Mouse (Mus musculus): ENCODE measurements around the gene Zfp57. TPM values are rescaled to one million over a fixed set of nuclear protein-coding genes. Genes with fewer than 3 reads are reported as not detected.

Zfp57 gene
- polyA plus RNA-seq, 1 experiment from 2014 or later = 3.4 TPM

- peak; percentile 55 for ATAC-seq (ENCODE audit: low read depth)
- Histone ChIP-seq H3K27ac (ENCODE audit: low read length) (no peak overlapping the region), H3K36me3 (ENCODE audit: control insufficient read depth, insufficient read depth) (no peaks in the 10 kb centered on the region), H3K4me1 (ENCODE audit: control insufficient read depth, low read depth, low read length) (peaks cover 3% of the 10 kb centered on the region), H3K9me3 (replicated peaks; ENCODE audit: control insufficient read depth, low read length) (no peaks in the 10 kb centered on the region), H3K4me2 (ENCODE audit: low read depth, low read length) (peak overlapping the region; percentile 73), H3K4me3 (ENCODE audit: low read depth, low read length) (peak overlapping the region; percentile 61), H3K27me3 (ENCODE audit: control insufficient read depth, insufficient read depth, low read depth, low read length) (peaks cover 64% of the 10 kb centered on the region), H3K9ac (ENCODE audit: low read depth, low read length) (peak overlapping the region; percentile 61)
- WGBS (ENCODE audit: insufficient replicate concordance) = 2% methylated on average over 37 of the region's 58 CpGs
These were observed 45.5 kb downstream of the Zfp57 start for GRCm38 (mm10) chr17:37046312-37047112.

GRCm38 (mm10) chr17:37047332-37047976, 46.5 kb downstream of the Zfp57 start:
- no peak overlapping the region for H3K4me3 ChIP-seq (ENCODE audit: low read depth, low read length)
- H3K27ac ChIP-seq (ENCODE audit: low read length) = no peak overlapping the region
- H3K9ac ChIP-seq (ENCODE audit: low read depth, low read length) = no peak overlapping the region
- H3K4me1 ChIP-seq (ENCODE audit: control insufficient read depth, low read depth, low read length) = peaks cover 3% of the 10 kb centered on the region
- no peak for ATAC-seq (ENCODE audit: low read depth)
- no peaks in the 10 kb centered on the region for H3K36me3 ChIP-seq (ENCODE audit: control insufficient read depth, insufficient read depth)
- no peaks in the 10 kb centered on the region for H3K9me3 ChIP-seq (replicated peaks; ENCODE audit: control insufficient read depth, low read length)
- H3K4me2 ChIP-seq (ENCODE audit: low read depth, low read length) = no peak overlapping the region
- H3K27me3 ChIP-seq (ENCODE audit: control insufficient read depth, insufficient read depth, low read depth, low read length) = peaks cover 64% of the 10 kb centered on the region
- 35% methylated on average over 19 of the region's 19 CpGs for WGBS (ENCODE audit: insufficient replicate concordance)

GRCm38 (mm10) chr17:37047981-37048380, 47.0 kb downstream of the Zfp57 start:
- Histone ChIP-seq H3K9ac (ENCODE audit: low read depth, low read length) (no peak overlapping the region), H3K4me2 (ENCODE audit: low read depth, low read length) (no peak overlapping the region), H3K4me3 (ENCODE audit: low read depth, low read length) (no peak overlapping the region), H3K36me3 (ENCODE audit: control insufficient read depth, insufficient read depth) (no peaks in the 10 kb centered on the region), H3K27ac (ENCODE audit: low read length) (no peak overlapping the region), H3K9me3 (replicated peaks; ENCODE audit: control insufficient read depth, low read length) (no peaks in the 10 kb centered on the region), H3K4me1 (ENCODE audit: control insufficient read depth, low read depth, low read length) (peaks cover 3% of the 10 kb centered on the region), H3K27me3 (ENCODE audit: control insufficient read depth, insufficient read depth, low read depth, low read length) (peaks cover 64% of the 10 kb centered on the region)
- 24% methylated on average over 3 of the region's 3 CpGs for WGBS (ENCODE audit: insufficient replicate concordance)
- ATAC-seq (ENCODE audit: low read depth) = no peak

GRCm38 (mm10) chr17:37048383-37048782, 47.4 kb downstream of the Zfp57 start:
- no peak for ATAC-seq (ENCODE audit: low read depth)
- 46% methylated on average over 7 of the region's 7 CpGs for WGBS (ENCODE audit: insufficient replicate concordance)
- peaks cover 64% of the 10 kb centered on the region for H3K27me3 ChIP-seq (ENCODE audit: control insufficient read depth, insufficient read depth, low read depth, low read length)

GRCm38 (mm10) chr17:37049570-37050310, 48.8 kb downstream of the Zfp57 start:
- ATAC-seq (ENCODE audit: low read depth) = no peak
- Histone ChIP-seq H3K9me3 (replicated peaks; ENCODE audit: control insufficient read depth, low read length) (no peaks in the 10 kb centered on the region), H3K4me1 (ENCODE audit: control insufficient read depth, low read depth, low read length) (peaks cover 3% of the 10 kb centered on the region), H3K27ac (ENCODE audit: low read length) (no peak overlapping the region), H3K27me3 (ENCODE audit: control insufficient read depth, insufficient read depth, low read depth, low read length) (peaks cover 64% of the 10 kb centered on the region), H3K9ac (ENCODE audit: low read depth, low read length) (no peak overlapping the region), H3K4me3 (ENCODE audit: low read depth, low read length) (peak overlapping the region; percentile 6; the same call in 1 of the 2 replicates), H3K4me2 (ENCODE audit: low read depth, low read length) (peak overlapping the region; percentile 46), H3K36me3 (ENCODE audit: control insufficient read depth, insufficient read depth) (no peaks in the 10 kb centered on the region)
- WGBS (ENCODE audit: insufficient replicate concordance) = 5% methylated on average over 39 of the region's 39 CpGs

More at GRCm38 (mm10) chr17:37048383-37048782, 47.4 kb downstream of the Zfp57 start:
- H3K27ac ChIP-seq (ENCODE audit: low read length) = no peak overlapping the region
- no peak overlapping the region for H3K9ac ChIP-seq (ENCODE audit: low read depth, low read length)
- H3K4me2 ChIP-seq (ENCODE audit: low read depth, low read length) = no peak overlapping the region
- H3K4me1 ChIP-seq (ENCODE audit: control insufficient read depth, low read depth, low read length) = peaks cover 3% of the 10 kb centered on the region
- H3K36me3 ChIP-seq (ENCODE audit: control insufficient read depth, insufficient read depth) = no peaks in the 10 kb centered on the region
- no peak overlapping the region for H3K4me3 ChIP-seq (ENCODE audit: low read depth, low read length)
- H3K9me3 ChIP-seq (replicated peaks; ENCODE audit: control insufficient read depth, low read length) = no peaks in the 10 kb centered on the region

GRCm38 (mm10) chr17:37050399-37050798, 49.4 kb downstream of the Zfp57 start:
- ATAC-seq (ENCODE audit: low read depth) = no peak
- H3K27me3 ChIP-seq (ENCODE audit: control insufficient read depth, insufficient read depth, low read depth, low read length) = peaks cover 57% of the 10 kb centered on the region
- H3K9me3 ChIP-seq (replicated peaks; ENCODE audit: control insufficient read depth, low read length) = no peaks in the 10 kb centered on the region
- peak overlapping the region; percentile 31 for H3K4me3 ChIP-seq (ENCODE audit: low read depth, low read length)
- no peak overlapping the region for H3K27ac ChIP-seq (ENCODE audit: low read length)
- under 1% methylated on average over 22 of the region's 22 CpGs for WGBS (ENCODE audit: insufficient replicate concordance)
- H3K4me2 ChIP-seq (ENCODE audit: low read depth, low read length) = peak overlapping the region; percentile 46
- peaks cover 3% of the 10 kb centered on the region for H3K4me1 ChIP-seq (ENCODE audit: control insufficient read depth, low read depth, low read length)
- H3K9ac ChIP-seq (ENCODE audit: low read depth, low read length) = no peak overlapping the region
- H3K36me3 ChIP-seq (ENCODE audit: control insufficient read depth, insufficient read depth) = no peaks in the 10 kb centered on the region

- WGBS (ENCODE audit: insufficient replicate concordance) = 6% methylated on average over 27 of the region's 27 CpGs
These were observed 49.9 kb downstream of the Zfp57 start for GRCm38 (mm10) chr17:37050876-37051275.

GRCm38 (mm10) chr17:37051745-37052144, 50.8 kb downstream of the Zfp57 start:
- Histone ChIP-seq H3K4me1 (ENCODE audit: control insufficient read depth, low read depth, low read length) (peaks cover 2% of the 10 kb centered on the region), H3K36me3 (ENCODE audit: control insufficient read depth, insufficient read depth) (no peaks in the 10 kb centered on the region), H3K9me3 (replicated peaks; ENCODE audit: control insufficient read depth, low read length) (no peaks in the 10 kb centered on the region), H3K27ac (ENCODE audit: low read length) (no peak overlapping the region), H3K4me3 (ENCODE audit: low read depth, low read length) (no peak overlapping the region), H3K9ac (ENCODE audit: low read depth, low read length) (no peak overlapping the region), H3K27me3 (ENCODE audit: control insufficient read depth, insufficient read depth, low read depth, low read length) (peaks cover 44% of the 10 kb centered on the region), H3K4me2 (ENCODE audit: low read depth, low read length) (no peak overlapping the region)
- no peak for ATAC-seq (ENCODE audit: low read depth)
- 24% methylated on average over 4 of the region's 4 CpGs for WGBS (ENCODE audit: insufficient replicate concordance)

More at GRCm38 (mm10) chr17:37050876-37051275, 49.9 kb downstream of the Zfp57 start:
- H3K27me3 ChIP-seq (ENCODE audit: control insufficient read depth, insufficient read depth, low read depth, low read length) = peaks cover 53% of the 10 kb centered on the region
- no peaks in the 10 kb centered on the region for H3K9me3 ChIP-seq (replicated peaks; ENCODE audit: control insufficient read depth, low read length)
- no peak for ATAC-seq (ENCODE audit: low read depth)
- H3K36me3 ChIP-seq (ENCODE audit: control insufficient read depth, insufficient read depth) = no peaks in the 10 kb centered on the region
- H3K27ac ChIP-seq (ENCODE audit: low read length) = no peak overlapping the region
- peak overlapping the region; percentile 46 for H3K4me2 ChIP-seq (ENCODE audit: low read depth, low read length)
- no peak overlapping the region for H3K9ac ChIP-seq (ENCODE audit: low read depth, low read length)
- peak overlapping the region; percentile 31 for H3K4me3 ChIP-seq (ENCODE audit: low read depth, low read length)
- H3K4me1 ChIP-seq (ENCODE audit: control insufficient read depth, low read depth, low read length) = peaks cover 3% of the 10 kb centered on the region
